7 mouse cellular contexts compared by ENCODE assay signal in the genomic region with DNA sequence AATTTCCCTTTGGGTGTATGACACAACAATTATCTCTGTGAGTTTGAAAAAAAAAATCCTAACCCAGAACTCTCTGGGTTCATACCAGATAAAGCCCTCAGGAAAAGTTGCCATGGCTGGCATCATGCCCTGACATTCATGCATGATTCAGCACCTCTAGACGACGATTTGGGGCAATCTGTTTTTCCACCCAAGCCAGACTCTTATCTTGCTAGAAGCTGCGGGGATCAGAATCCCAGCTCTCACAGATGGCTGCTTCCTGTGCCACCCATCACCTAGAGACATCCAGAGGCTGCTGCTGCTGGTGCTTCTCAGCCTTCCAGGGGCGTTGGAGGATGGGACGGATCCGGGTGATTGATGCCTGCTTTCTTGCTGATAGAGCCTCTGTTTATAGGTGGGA.
DNase-seq lines count a peak whose midpoint lies in the region; TF ChIP-seq lines count a peak whose summit lies in the region.

No protein-coding gene starts in this region.

- DNase-seq in 416B (ENCODE audit: low read depth) (peak; percentile 93), MN1 (ENCODE audit: low spot score) (peak; percentile 55)
- DNase-seq in cerebellum, postnatal 14 days, result peak; percentile 89 to 90
- DNase-seq in layer of hippocampus, adult 2 months (ENCODE audit: low spot score in 2 of 2), result peak; percentile 62 to 68
- DNase-seq in right cerebral cortex, adult 2 months (ENCODE audit: low spot score in 2 of 2), result peak; percentile 40 to 65
- no peak for DNase-seq in embryo, embryonic 10.5 days (ENCODE audit: low spot score)
- no peak for DNase-seq in gastrocnemius, adult 2 months

- intact Hi-C loops in gastrocnemius, adult 2 months (cut with DNase I), result no loop called here

- TF ChIP-seq CTCF in layer of hippocampus, adult 2 months (conservative IDR thresholded peaks at IDR 0.05), result no peak
- TF ChIP-seq CTCF in gastrocnemius, adult 2 months (IDR thresholded peaks at IDR 0.05), result no peak

- H3K4me3 ChIP-seq in layer of hippocampus, adult 2 months, result no peak overlapping the region
- H3K4me3 ChIP-seq in gastrocnemius, adult 2 months, result no peak overlapping the region

- H3K27ac ChIP-seq in layer of hippocampus, adult 2 months, result peak overlapping the region; percentile 83
- no peak overlapping the region for H3K27ac ChIP-seq in gastrocnemius, adult 2 months

Comparison
In these comparisons a context has a peak if more than half of its experiments do, and no peak if none do; other contexts are left out.
1. DNase-seq: peak in 416B (single experiment), MN1 (single experiment), cerebellum, postnatal 14 days (2 of 2), layer of hippocampus, adult 2 months (2 of 2) and right cerebral cortex, adult 2 months (2 of 2); none in embryo, embryonic 10.5 days (single experiment) and gastrocnemius, adult 2 months (single experiment).